Mouse (Mus musculus) heart, postnatal 14 days (tissue): ENCODE results near the gene Mios. TPM values are rescaled to one million over a fixed set of nuclear protein-coding genes. Genes with fewer than 3 reads are reported as not detected.

Source experiments
- DNase-seq, 2 experiments: peaks; one replicate each; pipeline ENCODE4 v3.0.0; 2021 to 2022
- intact Hi-C: fragments of 180-260 bp; cut with DNase I; formaldehyde crosslinking; loops from one replicate; pipeline ENCODE4 v1.15.1; 2025
- total RNA-seq, 2 experiments: library from RNA; stranded (reverse); gene quantifications; 2 replicates each; pipeline ENCODE4 v1.2.3; 2021

The Mios gene
- total RNA-seq, 2 experiments from 2014 or later: 18.4 to 18.7 TPM

DNA sequence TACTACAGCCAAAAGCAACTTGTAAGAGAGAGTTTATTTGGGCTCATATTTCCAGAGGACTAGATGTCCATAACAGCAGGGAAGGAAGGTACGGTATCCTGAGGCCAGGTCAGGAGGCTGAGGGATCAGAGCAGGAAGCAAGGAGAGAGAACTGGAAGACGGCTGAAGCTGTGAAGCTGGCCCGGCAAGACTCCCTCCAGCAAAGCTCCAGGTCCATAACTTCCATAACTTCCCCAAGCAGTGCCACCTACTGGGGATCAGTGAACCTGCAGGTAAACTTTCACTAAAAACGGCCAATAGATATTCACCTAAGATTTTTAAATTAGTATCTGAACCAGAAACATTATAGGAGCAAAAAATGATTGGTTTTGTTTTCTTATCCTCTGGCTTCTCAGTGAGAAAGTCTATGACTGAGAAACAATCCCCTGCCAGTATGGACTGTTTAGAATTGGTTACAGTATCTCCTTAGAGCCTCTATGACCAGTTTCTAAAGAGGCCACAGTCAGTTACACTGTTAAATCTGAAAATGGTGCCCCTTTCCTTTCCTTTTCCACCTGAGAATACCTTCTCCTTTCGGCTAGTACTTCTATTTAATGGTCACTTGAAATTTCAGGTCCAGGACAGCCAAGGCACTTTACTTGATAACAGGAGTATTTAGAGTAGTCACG, 65.5 kb downstream of the Mios start:
- peak; percentile 50 to 69 for DNase-seq
- intact Hi-C loops: loop anchor here (5.0 to 10.0 kb wide), 4 partner anchors 210 to 558 kb away; partner anchors contain the start of gene Glcci1

- DNase-seq: peak; percentile 51 to 77
- intact Hi-C loops: loop anchor here (5.0 to 10.0 kb wide), 4 partner anchors 210 to 557 kb away; partner anchors contain the start of gene Glcci1
Measured at GRCm38 (mm10) chr6:8275098-8275497, 66.1 kb downstream of the Mios start.

- intact Hi-C loops: loop anchor here (5.0 to 10.0 kb wide), 4 partner anchors 212 to 556 kb away; partner anchors contain the start of gene Glcci1
- DNase-seq: no peak
Measured at GRCm38 (mm10) chr6:8276431-8276830, 67.4 kb downstream of the Mios start.

DNA sequence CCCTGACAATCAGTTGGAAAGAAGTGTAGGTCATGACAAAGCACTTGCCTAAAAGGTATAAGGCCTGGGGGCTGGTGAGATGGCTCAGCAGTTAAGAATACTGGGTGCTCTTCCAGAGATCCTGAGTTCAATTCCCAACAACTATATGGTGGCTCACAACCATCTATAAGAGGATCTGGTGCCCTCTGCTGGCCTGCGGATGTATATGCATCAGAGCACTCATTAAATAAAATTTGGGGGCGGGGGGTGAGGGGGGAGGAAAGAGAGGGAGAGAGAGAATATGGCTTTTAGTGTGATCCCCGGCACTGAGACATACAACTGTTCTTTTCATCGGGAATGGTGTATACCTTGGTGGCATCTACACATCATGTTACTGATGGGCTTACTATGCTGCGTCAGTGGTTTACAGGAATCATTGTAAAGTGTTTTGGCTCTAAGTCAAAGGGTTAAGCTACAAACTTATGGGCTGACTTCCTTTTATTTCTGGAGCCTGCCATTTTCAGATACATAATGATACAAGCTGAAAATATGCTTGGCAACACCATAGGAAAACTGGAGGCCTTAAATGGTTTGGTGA, 69.5 kb downstream of the Mios start:
- intact Hi-C loops: loop anchor here (5.0 to 10.0 kb wide), 4 partner anchors 214 to 554 kb away; partner anchors contain the start of gene Glcci1

DNA sequence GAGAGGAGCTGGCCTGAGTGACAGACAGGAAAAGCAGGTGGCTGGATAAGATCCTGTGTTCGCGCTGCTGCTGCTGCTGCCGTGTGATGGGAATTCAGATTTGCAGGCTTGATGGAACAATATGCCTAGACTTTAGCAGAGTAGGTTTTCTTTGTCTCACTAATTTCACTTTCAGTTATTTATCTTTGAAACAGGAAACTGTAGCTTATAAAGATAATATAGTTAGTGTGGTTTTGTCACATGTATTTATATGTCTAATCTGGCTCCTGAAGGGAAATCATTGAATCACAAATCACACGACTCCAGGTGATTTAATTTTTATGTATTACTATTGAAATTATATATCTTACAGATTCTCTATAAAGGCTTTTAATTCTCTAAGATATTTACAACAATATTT, 74.2 kb downstream of the Mios start:
- intact Hi-C loops: no loop called here

More for the DNA sequence above, 69.5 kb downstream of the Mios start:
- DNase-seq: no peak

DNA sequence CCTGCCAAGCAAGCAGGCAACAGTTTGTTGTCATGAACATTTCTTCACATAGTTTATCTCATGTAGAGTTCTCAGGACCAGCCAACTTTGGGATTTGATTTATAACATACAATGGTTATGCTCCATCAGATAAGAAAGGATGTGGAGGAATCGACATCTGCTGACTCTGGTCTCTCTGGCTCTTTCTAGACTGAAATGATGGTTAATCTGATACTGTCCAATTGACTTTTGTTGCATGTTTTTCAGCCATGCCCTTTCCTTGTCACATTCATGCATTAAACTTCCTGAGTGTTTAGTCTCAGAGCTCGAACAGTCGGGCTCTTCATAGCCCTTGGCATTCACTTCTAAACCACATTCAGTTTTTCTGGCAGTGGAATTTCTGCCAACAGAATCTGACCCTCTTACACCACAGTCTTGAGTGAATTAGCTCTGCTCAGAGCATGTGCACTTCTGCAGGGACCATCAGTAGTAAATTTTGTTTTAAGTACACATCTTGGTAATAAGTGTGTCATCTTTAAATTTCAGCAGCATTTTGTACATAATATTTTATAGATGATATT, 76.5 kb downstream of the Mios start:
- DNase-seq: no peak
- intact Hi-C loops: no loop called here

More for the DNA sequence above, 74.2 kb downstream of the Mios start:
- no peak for DNase-seq

Other genes starting within 250 kb of the Mios start
- gene Col28a1, start 16.6 kb upstream of the Mios start, total RNA-seq: 1 to 10 TPM; 1.3 to 1.8 TPM
- gene Rpa3, start 50.0 kb downstream of the Mios start, total RNA-seq: 10 to 100 TPM; 19.0 to 21.9 TPM
- gene Umad1, start 50.1 kb downstream of the Mios start, total RNA-seq: 1 to 10 TPM; 8.5 to 8.6 TPM
- not detected for gene Gm45062, start 50.2 kb downstream of the Mios start, total RNA-seq